Mouse (Mus musculus) spleen, adult 2 months (tissue): ENCODE data around the gene Plekha3.

Source experiments
- CTCF ChIP-seq: fragments of 200-500 bp; IDR thresholded peaks from 2 replicates; pipeline ENCODE4 v1.5.1; 2011; ENCODE audit warnings: mild to moderate bottlenecking, inconsistent platforms; ENCODE audit not compliant: insufficient read depth, insufficient read length, insufficient replicate concordance; ENCODE audit errors: extremely low read depth
- POLR2A ChIP-seq: fragments of 200-500 bp; IDR thresholded peaks from 2 replicates; pipeline ENCODE4 v1.6.1; 2011; ENCODE audit warnings: low read depth, low read length, inconsistent platforms

- TF ChIP-seq CTCF (no peak), POLR2A (no peak)
Observed at GRCm38 (mm10) chr2:76671641-76672040, 3.4 kb upstream of the Plekha3 start.
